Mouse (Mus musculus): ENCODE results near the gene Txndc15.

DNA sequence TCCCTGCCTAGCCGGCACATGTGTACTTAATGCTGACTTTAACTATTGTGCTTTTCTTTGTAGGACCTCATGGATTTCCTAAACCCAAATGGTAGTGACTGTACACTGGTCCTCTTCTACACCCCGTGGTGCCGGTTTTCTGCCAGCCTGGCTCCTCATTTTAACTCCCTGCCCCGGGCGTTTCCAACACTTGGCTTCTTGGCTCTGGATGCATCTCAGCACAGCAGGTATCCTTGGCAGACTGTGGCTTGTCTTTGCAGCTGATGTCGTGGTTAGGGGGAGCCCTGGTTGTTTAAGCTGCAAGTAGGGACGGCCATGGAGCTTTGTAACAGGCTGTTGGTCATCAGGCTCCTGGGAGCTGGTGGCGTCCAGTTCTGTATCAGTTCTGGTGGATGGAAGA lies 7.1 kb downstream of the Txndc15 start:
- TF ChIP-seq CTCF (IDR thresholded peaks at IDR 0.05; ENCODE audit: borderline replicate concordance, extremely low read depth, insufficient read depth, insufficient read length) (no peak), POLR2A (IDR thresholded peaks at IDR 0.05; ENCODE audit: borderline replicate concordance, extremely low read depth, insufficient read depth, insufficient read length, poor library complexity, severe bottlenecking) (no peak)
